ENCODE assay signal across 8 mouse cellular contexts in genomic region chr9:99568023-99568346, GRCm38 (mm10). TPM values are rescaled to one million over a fixed set of nuclear protein-coding genes. Genes with fewer than 3 reads are reported as not detected.
DNase-seq lines count a peak whose midpoint lies in the region; ATAC-seq and TF ChIP-seq lines count a peak whose summit lies in the region.

No protein-coding gene starts in this region.

- TF ChIP-seq CTCF in CH12.LX (conservative IDR thresholded peaks at IDR 0.05 in 1 of 2, IDR thresholded peaks at IDR 0.05 in 1 of 2; ENCODE audit: low read depth in 2 of 2, low read length in 2 of 2): no peak
- TF ChIP-seq CTCF in small intestine, adult 2 months (IDR thresholded peaks at IDR 0.05; ENCODE audit: extremely low read depth, insufficient read length, insufficient replicate concordance, low read depth, low read length): no peak

- dilution Hi-C loops in CH12.LX (cut with MboI; ENCODE audit: extremely low pct_ligation_motif_present, extremely low pct_unique_long_range_greater_than_20kb, low sequenced_read_pairs): no loop called here

- intact Hi-C loops in heart, postnatal 36 days (cut with DNase I): loop anchor here (10.0 kb wide), 1 partner anchor 323 kb away; the partner anchor contains the start of gene Cep70

- H3K4me2 ChIP-seq in heart, embryonic 16.5 days (ENCODE audit: low read depth, low read length): peak overlapping the region; percentile 95
- H3K4me2 ChIP-seq in CH12.LX (ENCODE audit: insufficient read depth, low read depth, poor library complexity, severe bottlenecking): peak overlapping the region; percentile 86
- H3K4me2 ChIP-seq in embryonic facial prominence, embryonic 15.5 days (replicated peaks): peak overlapping the region; percentile 82
- H3K4me2 ChIP-seq in liver, embryonic 11.5 days: peak overlapping the region; percentile 65

- H3K9me3 ChIP-seq in heart, embryonic 16.5 days (replicated peaks; ENCODE audit: control insufficient read depth, low read length): no peaks in the 10 kb centered on the region
- no peaks in the 10 kb centered on the region for H3K9me3 ChIP-seq in CH12.LX (replicated peaks; ENCODE audit: low read length)
- no peaks in the 10 kb centered on the region for H3K9me3 ChIP-seq in embryonic facial prominence, embryonic 15.5 days (replicated peaks)
- no peaks in the 10 kb centered on the region for H3K9me3 ChIP-seq in liver, embryonic 11.5 days (ENCODE audit: control insufficient read depth, low read length)

- H3K4me3 ChIP-seq in heart, embryonic 16.5 days (ENCODE audit: low read length): peak overlapping the region; percentile 69
- H3K4me3 ChIP-seq in CH12.LX (replicated peaks in 1 of 3; ENCODE audit: low read depth in 2 of 3, low read length in 2 of 3, poor library complexity in 1 of 3): peak overlapping the region; percentile 76 to 96 (median 78)
- H3K4me3 ChIP-seq in embryonic facial prominence, embryonic 15.5 days (replicated peaks): peak overlapping the region; percentile 98
- peak overlapping the region; percentile 97 for H3K4me3 ChIP-seq in liver, embryonic 11.5 days (ENCODE audit: low read depth, low read length)
- H3K4me3 ChIP-seq in small intestine, adult 2 months (ENCODE audit: low read depth, low read length): peak overlapping the region; percentile 90

- H3K27ac ChIP-seq in heart, embryonic 16.5 days (ENCODE audit: low read length): peak overlapping the region; percentile 95
- no peak overlapping the region for H3K27ac ChIP-seq in CH12.LX (ENCODE audit: insufficient read depth, low read depth)
- peak overlapping the region; percentile 96 for H3K27ac ChIP-seq in embryonic facial prominence, embryonic 15.5 days (replicated peaks)
- peak overlapping the region; percentile 95 for H3K27ac ChIP-seq in liver, embryonic 11.5 days (ENCODE audit: low read depth, low read length)
- H3K27ac ChIP-seq in small intestine, adult 2 months (ENCODE audit: insufficient read depth, low read depth, low read length): peak overlapping the region; percentile 94

- TF ChIP-seq POLR2A in CH12.LX (IDR thresholded peaks at IDR 0.05; ENCODE audit: low read depth, low read length): no peak
- TF ChIP-seq POLR2A in small intestine, adult 2 months (IDR thresholded peaks at IDR 0.05; ENCODE audit: low read depth, low read length): no peak; the same call in 1 of the 2 replicates

- peaks cover 8% of the 10 kb centered on the region for H3K4me1 ChIP-seq in heart, embryonic 16.5 days (ENCODE audit: control insufficient read depth, insufficient read depth, low read length)
- H3K4me1 ChIP-seq in CH12.LX (ENCODE audit: control insufficient read depth in 1 of 2, insufficient read depth in 2 of 2): peaks cover 0 to 21% of the 10 kb centered on the region in 2 experiments; a peak in 3 of 4 replicates
- H3K4me1 ChIP-seq in embryonic facial prominence, embryonic 15.5 days: peaks cover 8% of the 10 kb centered on the region
- peaks cover 20% of the 10 kb centered on the region for H3K4me1 ChIP-seq in liver, embryonic 11.5 days (replicated peaks; ENCODE audit: control insufficient read depth, insufficient read depth, low read length)
- peaks cover 4% of the 10 kb centered on the region; the same call in 1 of the 2 replicates for H3K4me1 ChIP-seq in small intestine, adult 2 months (ENCODE audit: control insufficient read depth, insufficient read depth, insufficient read length, low read length)

- H3K79me2 ChIP-seq in CH12.LX (replicated peaks; ENCODE audit: control insufficient read depth, extremely low read depth, insufficient read depth, poor library complexity, severe bottlenecking): peaks cover 24% of the 10 kb centered on the region

- no peak for TF ChIP-seq RAD21 in CH12.LX (IDR thresholded peaks at IDR 0.05; ENCODE audit: low read depth, low read length)

- no peak for DNase-seq in heart, postnatal 36 days
- no peak for DNase-seq in CH12.LX (ENCODE audit: extremely low read depth)
- no peak for DNase-seq in liver, embryonic 11.5 days (ENCODE audit: low spot score)
- no peak for DNase-seq in yolk sac, embryonic 10.5 days (ENCODE audit: low spot score)
- no peak for DNase-seq in c-Kit-positive CD71-positive TER-119-positive erythroid progenitor cells, embryonic 14.5 days (ENCODE audit: low spot score)

- H3K9ac ChIP-seq in heart, embryonic 16.5 days (ENCODE audit: low read length): peak overlapping the region; percentile 81
- H3K9ac ChIP-seq in CH12.LX (ENCODE audit: insufficient read depth, low read depth): peak overlapping the region; percentile 82
- H3K9ac ChIP-seq in embryonic facial prominence, embryonic 15.5 days: peak overlapping the region; percentile 91
- peak overlapping the region; percentile 96 for H3K9ac ChIP-seq in liver, embryonic 11.5 days (ENCODE audit: low read depth, low read length)

- H3K27me3 ChIP-seq in heart, embryonic 16.5 days (ENCODE audit: control insufficient read depth, insufficient read depth, low read length): no peaks in the 10 kb centered on the region
- H3K27me3 ChIP-seq in CH12.LX (replicated peaks): no peaks in the 10 kb centered on the region
- H3K27me3 ChIP-seq in embryonic facial prominence, embryonic 15.5 days: no peaks in the 10 kb centered on the region
- no peaks in the 10 kb centered on the region for H3K27me3 ChIP-seq in liver, embryonic 11.5 days (replicated peaks; ENCODE audit: control insufficient read depth, insufficient read depth, low read length)
- H3K27me3 ChIP-seq in small intestine, adult 2 months (ENCODE audit: control insufficient read depth, insufficient read depth, low read length): no peaks in the 10 kb centered on the region

- no peak; the same call in 1 of the 2 replicates for ATAC-seq in heart, embryonic 16.5 days (replicated peaks; ENCODE audit: extremely low read depth, insufficient read depth, low FRiP score)
- no peak for ATAC-seq in embryonic facial prominence, embryonic 15.5 days (ENCODE audit: insufficient number of reproducible peaks, low FRiP score, low TSS enrichment, low read depth)
- peak; percentile 55 for ATAC-seq in liver, embryonic 11.5 days (replicated peaks; ENCODE audit: low FRiP score)

- TF ChIP-seq EP300 in CH12.LX (IDR thresholded peaks at IDR 0.05; ENCODE audit: low read length): no peak

- WGBS in heart, embryonic 16.5 days: 2% methylated on average over 15 of the region's 15 CpGs
- WGBS in embryonic facial prominence, embryonic 15.5 days: 2% methylated on average over 15 of the region's 15 CpGs
- 1% methylated on average over 14 of the region's 15 CpGs for WGBS in liver, embryonic 11.5 days
- under 1% methylated on average over 15 of the region's 15 CpGs for WGBS in small intestine, adult 2 months

- no peaks in the 10 kb centered on the region for H3K36me3 ChIP-seq in heart, embryonic 16.5 days (ENCODE audit: control insufficient read depth, insufficient read depth)
- peaks cover 0 to 2% of the 10 kb centered on the region in 2 experiments for H3K36me3 ChIP-seq in CH12.LX (replicated peaks in 1 of 2; ENCODE audit: control insufficient read depth in 1 of 2, insufficient read depth in 1 of 2, low read length in 1 of 2)
- no peaks in the 10 kb centered on the region for H3K36me3 ChIP-seq in embryonic facial prominence, embryonic 15.5 days
- no peaks in the 10 kb centered on the region for H3K36me3 ChIP-seq in liver, embryonic 11.5 days (ENCODE audit: control insufficient read depth, insufficient read depth, low read length)
- no peaks in the 10 kb centered on the region for H3K36me3 ChIP-seq in small intestine, adult 2 months (ENCODE audit: control insufficient read depth, insufficient read depth, low read length)

- in situ Hi-C loops in CH12.LX (cut with MboI; ENCODE audit: low pct_ligation_motif_present, low pct_unique_long_range_greater_than_20kb, low sequenced_read_pairs): no loop called here

TF ChIP-seq in CH12.LX, 34 proteins besides CTCF, POLR2A, EP300 and RAD21:
- no peak for TF ChIP-seq KAT2A (IDR thresholded peaks at IDR 0.05; ENCODE audit: insufficient replicate concordance, low read length)
- TF ChIP-seq MAZ (IDR thresholded peaks at IDR 0.05; ENCODE audit: low read depth, low read length): no peak
- TF ChIP-seq SIN3A (IDR thresholded peaks at IDR 0.05; ENCODE audit: low read length): 0 out of 2 replicates have a peak, but pooled peaks have one; percentile 7

RNA-seq across cellular contexts. Expression of gene Armc8, which starts 0.7 kb away (rescaled TPM):
- 21.1 and 21.4 TPM in 2 replicates for polyA plus RNA-seq in heart, embryonic 16.5 days (2015; fragmentation: Nextera tagmentation; extraction: Ambion mirVana)
- total RNA-seq in heart, postnatal 36 days (2021): 10 to 100 TPM; 18.9 to 19.4 TPM
- total RNA-seq in CH12.LX (2012; rRNA removed) (9.3 and 11.0 TPM in 2 replicates), CH12.LX (2014; rRNA removed) (16.9 and 17.0 TPM in 2 replicates)
- polyA plus RNA-seq in CH12.LX (2012; ENCODE audit: insufficient read length, low read depth): 12.6 and 15.3 TPM in 2 replicates
- 20.5 and 20.6 TPM in 2 replicates for polyA plus RNA-seq in embryonic facial prominence, embryonic 15.5 days (2015; fragmentation: Nextera tagmentation; extraction: Ambion mirVana)
- 19.5 and 23.7 TPM in 2 replicates for polyA plus RNA-seq in liver, embryonic 11.5 days (2014; fragmentation: Nextera tagmentation; extraction: Ambion mirVana)
- 5.9 and 9.5 TPM in 2 replicates for polyA plus RNA-seq in small intestine, adult 2 months (2012; rRNA removed)

RNA-seq across cellular contexts. Expression of gene Dbr1, which starts 7.6 kb away (rescaled TPM):
- polyA plus RNA-seq in heart, embryonic 16.5 days (2015; fragmentation: Nextera tagmentation; extraction: Ambion mirVana): 16.2 and 17.2 TPM in 2 replicates
- total RNA-seq in heart, postnatal 36 days (2021): 1 to 10 TPM; 4.9 to 5.3 TPM
- total RNA-seq in CH12.LX (2012; rRNA removed) (33.9 and 44.0 TPM in 2 replicates), CH12.LX (2014; rRNA removed) (57.5 and 64.7 TPM in 2 replicates)
- 41.4 and 42.7 TPM in 2 replicates for polyA plus RNA-seq in CH12.LX (2012; ENCODE audit: insufficient read length, low read depth)
- 23.4 and 27.2 TPM in 2 replicates for polyA plus RNA-seq in embryonic facial prominence, embryonic 15.5 days (2015; fragmentation: Nextera tagmentation; extraction: Ambion mirVana)
- 36.5 and 39.7 TPM in 2 replicates for polyA plus RNA-seq in liver, embryonic 11.5 days (2014; fragmentation: Nextera tagmentation; extraction: Ambion mirVana)
- 4.3 and 11.9 TPM in 2 replicates for polyA plus RNA-seq in small intestine, adult 2 months (2012; rRNA removed)

RNA-seq across cellular contexts. Expression of gene A4gnt, which starts 44.3 kb away (rescaled TPM):
- polyA plus RNA-seq in heart, embryonic 16.5 days (2015; fragmentation: Nextera tagmentation; extraction: Ambion mirVana): not detected in 2 replicates
- total RNA-seq in heart, postnatal 36 days (2021): not detected
- total RNA-seq in CH12.LX (2012; rRNA removed) (not detected in 2 replicates), CH12.LX (2014; rRNA removed) (not detected in 2 replicates)
- not detected in 2 replicates for polyA plus RNA-seq in CH12.LX (2012; ENCODE audit: insufficient read length, low read depth)
- polyA plus RNA-seq in embryonic facial prominence, embryonic 15.5 days (2015; fragmentation: Nextera tagmentation; extraction: Ambion mirVana): not detected in 2 replicates
- polyA plus RNA-seq in liver, embryonic 11.5 days (2014; fragmentation: Nextera tagmentation; extraction: Ambion mirVana): not detected in 2 replicates
- 1.1 and 8.7 TPM in 2 replicates for polyA plus RNA-seq in small intestine, adult 2 months (2012; rRNA removed)
